Mouse (Mus musculus) limb, embryonic 14.5 days (tissue): ENCODE data around the gene Faap100. TPM values are rescaled to one million over a fixed set of nuclear protein-coding genes. Genes with fewer than 3 reads are reported as not detected.

ENCODE experiments used
- ATAC-seq: fragments of 200-750 bp; cut with Nextera tagmentation; 2 replicates; pipeline ENCODE4 v1.8.0; 2017; ENCODE audit warnings: low read depth, moderate number of reproducible peaks, moderate TSS enrichment; ENCODE audit not compliant: low FRiP score
- DNase-seq: peaks from one replicate; pipeline ENCODE4 v3.0.0-alpha.2; 2015; ENCODE audit warnings: low spot score
- H3K27ac ChIP-seq: fragments of 300-500 bp; sonication (generic); replicated peaks from 2 replicates; pipeline ENCODE4 v1.5.1; 2014; ENCODE audit warnings: low read depth, mild to moderate bottlenecking, low read length, moderate library complexity, mixed read lengths
- H3K27me3 ChIP-seq: fragments of 300-500 bp; sonication (generic); 2 replicates; pipeline ENCODE4 v1.6.1; 2014; ENCODE audit warnings: low read length, mixed read lengths; ENCODE audit not compliant: control insufficient read depth, insufficient read depth
- H3K36me3 ChIP-seq: fragments of 300-500 bp; sonication (generic); 2 replicates; pipeline ENCODE4 v1.6.1; 2014; ENCODE audit warnings: mild to moderate bottlenecking, low read length, moderate library complexity, mixed read lengths; ENCODE audit not compliant: control insufficient read depth, insufficient read depth
- H3K4me1 ChIP-seq: fragments of 300-500 bp; sonication (generic); 2 replicates; pipeline ENCODE4 v1.6.1; 2014; ENCODE audit warnings: antibody characterized with exemption, low read length, mixed read lengths; ENCODE audit not compliant: control insufficient read depth, insufficient read depth
- H3K4me2 ChIP-seq: fragments of 300-500 bp; sonication (generic); replicated peaks from 2 replicates; pipeline ENCODE4 v1.6.1; 2014; ENCODE audit warnings: low read depth, mild to moderate bottlenecking, low read length, moderate library complexity; ENCODE audit not compliant: severe bottlenecking
- H3K4me3 ChIP-seq: fragments of 300-500 bp; sonication (generic); replicated peaks from 2 replicates; pipeline ENCODE4 v1.5.1; 2014; ENCODE audit warnings: low read length
- H3K9ac ChIP-seq: fragments of 300-500 bp; sonication (generic); 2 replicates; pipeline ENCODE4 v1.6.1; 2014; ENCODE audit warnings: mild to moderate bottlenecking, low read depth, low read length, moderate library complexity; ENCODE audit not compliant: severe bottlenecking
- H3K9me3 ChIP-seq: fragments of 300-500 bp; sonication (generic); 2 replicates; pipeline ENCODE4 v1.6.1; 2016; ENCODE audit warnings: low read length; ENCODE audit not compliant: control insufficient read depth
- POLR2A ChIP-seq: fragments of 200-500 bp; IDR thresholded peaks from 2 replicates; pipeline ENCODE4 v1.8.0; 2012; ENCODE audit warnings: inconsistent platforms, mild to moderate bottlenecking, moderate library complexity, borderline replicate concordance; ENCODE audit not compliant: insufficient read depth, insufficient read length; ENCODE audit errors: extremely low read depth
- whole genome bisulfite sequencing: fragments of 180-500 bp; shearing (Covaris S2); extraction: QIAGEN DNeasy Blood & Tissue Kit; methylation state at CpG from one replicate; pipeline ENCODE4 v1.1.7; 2014; 5-methylcytosine and 5-hydroxymethylcytosine counted together
- polyA plus RNA-seq, 2 experiments: library from polyadenylated mRNA; depleted of rRNA in 1 of 2; stranded (reverse) in 1 of 2; unstranded in 1 of 2; fragments of >200 nt; fragmentation: Nextera tagmentation in 1 of 2; extraction: Ambion mirVana in 1 of 2; gene quantifications; 2 replicates each; pipeline versions ENCODE4 v1.2.1 to v1.2.3; 2012 to 2014

The Faap100 gene
- polyA plus RNA-seq, 2 experiments = 33.9 to 45.0 TPM

DNA sequence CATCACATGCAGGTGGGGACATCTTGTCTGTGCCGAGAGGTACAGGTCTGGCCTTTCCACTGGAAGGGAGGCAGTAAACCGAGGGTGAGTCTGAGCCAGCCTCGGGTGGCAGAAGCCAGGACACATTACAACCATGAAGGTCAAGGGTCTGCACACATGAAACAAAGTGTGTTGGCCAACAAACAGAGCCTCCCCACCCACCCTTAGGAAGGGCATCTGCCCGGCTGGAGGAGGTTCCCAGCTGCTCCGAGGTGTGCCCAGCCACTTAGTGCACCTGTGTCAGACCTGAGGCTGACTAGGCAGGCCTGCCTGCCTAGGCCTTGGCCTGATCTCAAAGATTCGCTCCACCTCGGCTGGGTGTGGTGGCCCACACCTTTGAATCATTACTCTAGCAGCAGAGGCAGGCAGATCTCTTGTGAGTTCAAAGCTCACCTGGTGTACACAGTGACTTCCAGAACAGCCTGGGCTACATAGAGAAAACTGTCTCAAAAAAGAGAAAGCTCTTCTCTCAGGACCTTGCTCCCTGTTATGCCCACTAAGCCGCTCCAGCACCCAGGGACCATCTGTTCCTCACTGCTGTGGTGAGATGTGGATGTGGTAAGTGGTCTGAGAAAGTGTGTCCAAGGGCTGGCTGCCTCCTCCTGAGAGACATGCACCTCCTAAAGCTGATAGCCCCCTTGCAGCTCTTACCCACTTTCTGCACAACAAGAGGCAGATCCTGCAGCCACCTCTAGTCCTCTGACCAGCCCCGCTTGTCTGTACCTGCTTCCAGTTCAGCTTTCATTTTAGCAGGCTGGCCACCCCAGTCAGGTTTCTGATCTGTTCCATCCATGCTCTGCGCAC lies 27.1 kb downstream of the Faap100 start:
- Histone ChIP-seq H3K4me2 (peak overlapping the region; percentile 93; the same call in 1 of the 2 replicates), H3K27ac (peak overlapping the region; percentile 98), H3K9ac (no peak overlapping the region), H3K36me3 (peaks cover 9% of the 10 kb centered on the region), H3K4me1 (peaks cover 20% of the 10 kb centered on the region), H3K9me3 (no peaks in the 10 kb centered on the region), H3K4me3 (peak overlapping the region; percentile 100; the same call in 1 of the 2 replicates), H3K27me3 (no peaks in the 10 kb centered on the region)
- no peak for TF ChIP-seq POLR2A
- ATAC-seq = no peak
- WGBS = 80% methylated on average over 10 of the region's 10 CpGs
- peak; percentile 2 for DNase-seq

DNA sequence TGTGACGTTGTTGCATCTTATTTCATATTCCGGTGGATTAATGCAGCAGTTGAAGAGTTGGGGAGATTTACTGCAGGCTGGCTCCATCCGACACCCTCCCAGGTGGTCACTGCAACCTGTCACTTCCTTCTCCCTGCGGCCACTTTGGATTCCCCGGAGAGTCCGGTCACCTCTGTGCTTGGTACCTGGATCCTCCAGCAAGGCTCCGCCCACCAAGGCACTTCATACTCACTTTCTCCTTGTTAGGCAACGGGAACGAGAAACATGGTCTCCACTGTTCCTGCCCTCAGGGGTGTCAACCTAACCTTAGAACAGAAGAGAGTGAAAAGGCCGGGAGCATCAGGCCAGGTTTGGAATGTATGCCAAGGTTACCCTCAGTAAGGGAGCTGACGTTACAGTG lies 27.9 kb downstream of the Faap100 start:
- Histone ChIP-seq H3K4me2 (peak overlapping the region; percentile 93), H3K27ac (peak overlapping the region; percentile 98), H3K36me3 (peaks cover 11% of the 10 kb centered on the region), H3K27me3 (no peaks in the 10 kb centered on the region), H3K9me3 (no peaks in the 10 kb centered on the region), H3K4me3 (peak overlapping the region; percentile 100), H3K4me1 (peaks cover 20% of the 10 kb centered on the region), H3K9ac (peak overlapping the region; percentile 100)
- WGBS = 10% methylated on average over 11 of the region's 11 CpGs
- ATAC-seq = no peak
- no peak for DNase-seq
- no peak for TF ChIP-seq POLR2A

DNA sequence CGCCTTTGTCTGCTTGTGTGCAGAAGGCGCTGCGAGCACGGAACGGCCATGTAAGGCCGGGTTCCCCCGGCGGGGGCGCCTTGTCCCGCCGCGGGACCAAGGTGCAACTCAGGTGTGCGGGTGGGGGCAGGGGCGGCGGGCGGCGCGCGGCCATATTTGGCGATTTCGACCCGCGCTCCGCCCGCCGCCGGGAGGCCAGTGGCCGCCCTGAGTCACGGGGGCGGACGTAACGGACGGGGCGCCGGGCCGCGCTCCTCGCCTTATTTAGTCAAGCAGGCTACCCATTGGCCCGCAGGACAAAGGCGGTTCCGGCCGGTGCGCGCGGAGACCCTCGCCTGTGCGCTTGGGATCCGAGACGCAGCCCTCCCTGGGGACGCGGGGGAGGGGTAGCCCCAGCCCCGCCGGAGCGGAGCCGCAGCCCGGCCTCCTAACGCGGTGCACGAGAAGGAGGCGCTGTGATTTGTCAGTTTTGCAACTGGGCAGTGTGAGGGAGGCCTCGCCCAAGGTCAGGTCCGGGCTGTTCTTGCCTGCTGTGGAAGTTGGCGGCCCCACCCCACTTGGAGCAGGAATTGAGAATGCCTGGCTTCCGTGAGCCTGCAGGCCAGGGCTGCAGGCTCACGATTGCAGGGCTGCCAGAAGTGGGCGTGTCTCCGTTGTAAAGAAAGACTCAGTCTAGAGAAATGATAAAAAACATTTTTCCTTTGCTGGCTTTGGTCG lies 28.4 kb downstream of the Faap100 start:
- H3K9me3 ChIP-seq = no peaks in the 10 kb centered on the region
- H3K27ac ChIP-seq = peak overlapping the region; percentile 98
- DNase-seq = peak; percentile 90
- peak overlapping the region; percentile 93 for H3K4me2 ChIP-seq
- 0 out of 2 replicates have a peak, but pooled peaks have one; percentile 24 for TF ChIP-seq POLR2A
- H3K36me3 ChIP-seq = peaks cover 15% of the 10 kb centered on the region
- H3K4me3 ChIP-seq = peak overlapping the region; percentile 100
- peak overlapping the region; percentile 100 for H3K9ac ChIP-seq
- H3K4me1 ChIP-seq = peaks cover 20% of the 10 kb centered on the region
- H3K27me3 ChIP-seq = no peaks in the 10 kb centered on the region
- WGBS = under 1% methylated on average over 35 of the region's 68 CpGs
- peak; percentile 70 for ATAC-seq

DNA sequence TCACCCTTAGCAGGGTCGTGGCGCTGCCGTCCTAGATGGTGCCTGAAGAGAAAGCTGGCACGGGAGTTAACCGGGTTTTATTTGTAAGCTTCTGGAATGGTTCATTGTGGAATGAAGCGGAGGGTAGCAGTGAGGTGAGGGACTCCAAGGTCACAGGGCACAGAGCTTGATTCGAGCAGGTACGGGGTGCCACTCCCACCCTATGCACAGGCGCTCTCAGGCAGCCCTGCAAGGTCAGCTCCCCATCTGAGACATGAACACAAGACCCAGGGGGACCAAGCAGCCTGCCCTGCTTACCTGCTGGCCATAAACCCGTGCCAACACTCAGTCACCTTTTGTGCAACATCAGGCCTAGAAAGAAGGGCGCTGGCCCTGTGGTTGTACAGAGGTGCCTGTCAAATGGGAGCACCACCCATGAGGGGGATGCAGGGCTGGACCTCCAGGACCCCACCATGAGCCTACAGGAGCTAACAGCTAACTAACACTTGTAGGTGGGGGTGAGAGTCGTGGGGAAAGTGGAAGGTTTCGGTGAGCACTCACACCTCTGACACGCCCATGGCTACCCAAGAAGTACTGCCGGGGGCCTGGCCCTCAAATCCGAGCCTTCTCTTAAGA lies 29.1 kb downstream of the Faap100 start:
- H3K9me3 ChIP-seq = no peaks in the 10 kb centered on the region
- no peak for DNase-seq
- H3K27me3 ChIP-seq = no peaks in the 10 kb centered on the region
- peak overlapping the region; percentile 98 for H3K27ac ChIP-seq
- no peak; the same call in 1 of the 2 replicates for ATAC-seq
- TF ChIP-seq POLR2A = no peak
- H3K9ac ChIP-seq = peak overlapping the region; percentile 100
- peak overlapping the region; percentile 100 for H3K4me3 ChIP-seq
- WGBS = 0% methylated on average over 16 of the region's 16 CpGs
- peaks cover 22% of the 10 kb centered on the region for H3K36me3 ChIP-seq
- H3K4me1 ChIP-seq = peaks cover 23% of the 10 kb centered on the region
- peak overlapping the region; percentile 93 for H3K4me2 ChIP-seq
